Mouse (Mus musculus) bone marrow, adult 2 months (tissue): ENCODE results near the gene Slbp.

Source experiments
- CTCF ChIP-seq: fragments of 200-500 bp; IDR thresholded peaks from 2 replicates; pipeline ENCODE4 v1.5.1; 2011; ENCODE audit warnings: low read length, control low read depth; ENCODE audit not compliant: control insufficient read depth, insufficient read depth
- POLR2A ChIP-seq: fragments of 200-500 bp; IDR thresholded peaks from 2 replicates; pipeline ENCODE4 v1.6.1; 2011; ENCODE audit warnings: low read depth, mild to moderate bottlenecking, control low read depth, low read length, borderline replicate concordance; ENCODE audit not compliant: control insufficient read depth

- TF ChIP-seq CTCF (no peak), POLR2A (no peak)
Measured at GRCm38 (mm10) chr5:33701832-33702231, 49.5 kb upstream of the Slbp start.
